Mouse (Mus musculus) telencephalon, adult 2 months (tissue): ENCODE data around the gene Gm49325.

Experiments used
- DNase-seq: peaks from one replicate; pipeline ENCODE4 v3.0.0-alpha.2; 2011; ENCODE audit warnings: low read depth, low spot score

The Gm49325 gene

GRCm38 (mm10) chr10:77589117-77589516 lies 16.9 kb upstream of the Gm49325 start:
- DNase-seq, result no peak

GRCm38 (mm10) chr10:77589749-77590148 lies 16.2 kb upstream of the Gm49325 start:
- no peak for DNase-seq

GRCm38 (mm10) chr10:77590812-77591211 lies 15.2 kb upstream of the Gm49325 start:
- peak; percentile 34 for DNase-seq

GRCm38 (mm10) chr10:77591546-77591945 lies 14.5 kb upstream of the Gm49325 start:
- DNase-seq, result peak; percentile 93

- peak; percentile 63 for DNase-seq
These were observed 9.9 kb upstream of the Gm49325 start for GRCm38 (mm10) chr10:77596060-77596459.

- DNase-seq, result no peak
These were observed 3.0 kb upstream of the Gm49325 start for GRCm38 (mm10) chr10:77603021-77603420.

GRCm38 (mm10) chr10:77604111-77604510 lies 1.9 kb upstream of the Gm49325 start:
- no peak for DNase-seq

- DNase-seq, result no peak
These were observed 1.0 kb upstream of the Gm49325 start for GRCm38 (mm10) chr10:77604958-77605357.

GRCm38 (mm10) chr10:77605368-77605767 lies 629 bp upstream of the Gm49325 start:
- no peak for DNase-seq

GRCm38 (mm10) chr10:77606855-77607254 lies 858 bp downstream of the Gm49325 start:
- DNase-seq, result no peak

GRCm38 (mm10) chr10:77607441-77607840 lies 1.4 kb downstream of the Gm49325 start:
- no peak for DNase-seq

- DNase-seq, result no peak
These were observed 2.6 kb downstream of the Gm49325 start for GRCm38 (mm10) chr10:77608589-77608988.

- DNase-seq, result no peak
These were observed 4.4 kb downstream of the Gm49325 start for GRCm38 (mm10) chr10:77610221-77610961.

- DNase-seq, result no peak
These were observed 7.4 kb downstream of the Gm49325 start for GRCm38 (mm10) chr10:77613409-77613808.

GRCm38 (mm10) chr10:77615647-77616046 lies 9.7 kb downstream of the Gm49325 start:
- no peak for DNase-seq

- DNase-seq, result no peak
These were observed 10.2 kb downstream of the Gm49325 start for GRCm38 (mm10) chr10:77616166-77616565.

GRCm38 (mm10) chr10:77616926-77617325 lies 10.9 kb downstream of the Gm49325 start:
- no peak for DNase-seq

GRCm38 (mm10) chr10:77621546-77621945 lies 15.5 kb downstream of the Gm49325 start:
- no peak for DNase-seq

- peak; percentile 57 for DNase-seq
These were observed 16.3 kb downstream of the Gm49325 start, which contains the start of gene Ube2g2 for GRCm38 (mm10) chr10:77622055-77622988. Gene Ube2g2 (plus strand): TSS chr10:77622275.

- DNase-seq, result peak; percentile 70
These were observed 17.1 kb downstream of the Gm49325 start for GRCm38 (mm10) chr10:77623069-77623492.

- no peak for DNase-seq
These were observed 17.8 kb downstream of the Gm49325 start for GRCm38 (mm10) chr10:77623639-77624400.

GRCm38 (mm10) chr10:77624570-77624995 lies 18.6 kb downstream of the Gm49325 start:
- peak; percentile 68 for DNase-seq
